Mouse (Mus musculus): Measurements from ENCODE around the gene Mbd4.

- TF ChIP-seq EP300 (optimal IDR thresholded peaks at IDR 0.05) (no peak), CTCF (IDR thresholded peaks at IDR 0.05; ENCODE audit: low read depth) (no peak)
These were observed 19.3 kb downstream of the Mbd4 start for GRCm38 (mm10) chr6:115833861-115834260.

Data from stomach, postnatal 0 days (tissue).